Mouse (Mus musculus): ENCODE results near the gene Tdrd9. TPM values are rescaled to one million over a fixed set of nuclear protein-coding genes. Genes with fewer than 3 reads are reported as not detected.
A peak's percentile ranks its signal among the peaks of the same experiment; 100 is the strongest.

The Tdrd9 gene
- polyA plus RNA-seq, 1 experiment from 2014 or later: 0.34 TPM

- no peak overlapping the region for H3K4me2 ChIP-seq
- H3K27me3 ChIP-seq: peaks cover 1% of the 10 kb centered on the region; the same call in 1 of the 2 replicates
- no peaks in the 10 kb centered on the region for H3K9me3 ChIP-seq
- no peaks in the 10 kb centered on the region for H3K36me3 ChIP-seq
- no peak overlapping the region for H3K27ac ChIP-seq
- H3K4me3 ChIP-seq: no peak overlapping the region
- no peak overlapping the region for H3K9ac ChIP-seq
- no peak for ATAC-seq (ENCODE audit: insufficient number of reproducible peaks, insufficient read depth, low FRiP score, low TSS enrichment, low read depth)
- H3K4me1 ChIP-seq: peaks cover 22% of the 10 kb centered on the region
- WGBS: 84% methylated on average over 5 of the region's 5 CpGs
Observed at GRCm38 (mm10) chr12:112111323-112111722, 140.0 kb downstream of the Tdrd9 start.

DNA sequence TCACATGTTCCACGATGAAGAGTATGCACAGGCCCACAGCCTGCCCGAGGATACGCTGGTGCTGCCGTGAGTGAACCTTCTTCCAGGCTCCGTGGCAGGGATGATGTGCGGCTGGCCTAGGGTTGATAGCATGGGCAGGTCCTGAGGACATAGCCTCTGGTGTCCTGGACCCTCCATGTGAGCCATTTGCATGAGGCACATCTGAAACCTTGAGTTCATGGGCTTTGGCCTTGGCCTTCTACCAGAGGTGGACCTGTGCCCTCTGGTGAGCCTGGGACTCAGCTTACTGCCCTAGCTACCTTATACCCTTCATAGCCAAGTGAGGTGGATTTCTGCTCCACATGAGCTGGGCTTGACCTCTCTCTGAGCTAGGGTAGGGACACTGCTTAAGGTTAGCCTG is 140.9 kb downstream of the Tdrd9 start:
- no peaks in the 10 kb centered on the region for H3K36me3 ChIP-seq
- no peak overlapping the region for H3K27ac ChIP-seq
- WGBS: 92% methylated on average over 6 of the region's 6 CpGs
- H3K4me2 ChIP-seq: no peak overlapping the region
- H3K27me3 ChIP-seq: no peaks in the 10 kb centered on the region; the same call in 1 of the 2 replicates
- H3K4me1 ChIP-seq: peaks cover 14% of the 10 kb centered on the region
- no peak overlapping the region for H3K9ac ChIP-seq
- ATAC-seq (ENCODE audit: insufficient number of reproducible peaks, insufficient read depth, low FRiP score, low TSS enrichment, low read depth): no peak
- H3K4me3 ChIP-seq: no peak overlapping the region
- H3K9me3 ChIP-seq: no peaks in the 10 kb centered on the region

DNA sequence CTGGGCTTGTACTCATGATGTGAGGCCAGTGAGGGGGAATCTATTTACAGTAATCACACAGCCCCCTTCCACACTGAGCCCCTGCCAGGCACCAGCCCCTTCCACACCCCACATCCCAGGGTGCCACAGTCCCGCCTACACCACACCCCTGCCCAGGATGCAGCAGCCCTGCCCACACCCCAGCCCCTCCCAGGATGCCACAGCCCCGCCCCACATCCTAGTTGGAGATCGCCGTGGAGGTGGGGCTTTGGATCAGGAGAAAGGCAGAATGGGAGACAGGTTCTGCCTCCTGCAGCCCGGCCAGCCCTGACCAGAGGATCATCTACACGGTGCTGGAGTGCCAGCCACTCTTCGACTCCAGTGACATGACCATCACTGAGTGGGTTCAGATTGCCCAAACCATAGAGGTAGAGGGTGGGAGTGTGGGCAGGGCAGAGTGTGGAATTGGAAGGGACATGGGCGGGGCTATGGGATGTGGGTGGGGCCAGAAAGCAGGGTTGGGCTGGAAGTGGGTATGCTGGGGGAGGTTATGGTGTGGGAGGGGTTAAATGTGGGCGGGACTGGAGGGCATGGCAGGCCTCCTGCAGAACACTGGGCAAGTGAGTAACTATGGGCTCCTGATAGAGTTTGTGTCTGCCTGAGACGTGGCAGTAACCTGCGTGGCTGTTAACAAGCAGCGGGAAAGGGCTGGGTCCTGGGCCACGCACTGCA is 141.5 kb downstream of the Tdrd9 start:
- 15% methylated on average over 13 of the region's 13 CpGs for WGBS
- peaks cover 16% of the 10 kb centered on the region for H3K4me1 ChIP-seq
- no peak for ATAC-seq (ENCODE audit: insufficient number of reproducible peaks, insufficient read depth, low FRiP score, low TSS enrichment, low read depth)
- 0 out of 2 replicates have a peak overlapping the region, but pooled peaks have one; percentile 30 for H3K4me2 ChIP-seq
- no peaks in the 10 kb centered on the region for H3K9me3 ChIP-seq
- H3K9ac ChIP-seq: peak overlapping the region; percentile 40; the same call in 1 of the 2 replicates
- no peaks in the 10 kb centered on the region; the same call in 1 of the 2 replicates for H3K27me3 ChIP-seq
- H3K36me3 ChIP-seq: no peaks in the 10 kb centered on the region
- H3K27ac ChIP-seq: no peak overlapping the region
- peak overlapping the region; percentile 6; the same call in 1 of the 2 replicates for H3K4me3 ChIP-seq

GRCm38 (mm10) chr12:112113710-112114109 is 142.4 kb downstream of the Tdrd9 start:
- no peak overlapping the region for H3K4me2 ChIP-seq
- 12% methylated on average over 7 of the region's 7 CpGs for WGBS
- no peak overlapping the region for H3K9ac ChIP-seq
- H3K9me3 ChIP-seq: no peaks in the 10 kb centered on the region
- H3K27me3 ChIP-seq: no peaks in the 10 kb centered on the region; the same call in 1 of the 2 replicates
- H3K4me1 ChIP-seq: peaks cover 16% of the 10 kb centered on the region
- no peak overlapping the region for H3K27ac ChIP-seq
- no peak overlapping the region for H3K4me3 ChIP-seq
- ATAC-seq (ENCODE audit: insufficient number of reproducible peaks, insufficient read depth, low FRiP score, low TSS enrichment, low read depth): no peak
- no peaks in the 10 kb centered on the region for H3K36me3 ChIP-seq

DNA sequence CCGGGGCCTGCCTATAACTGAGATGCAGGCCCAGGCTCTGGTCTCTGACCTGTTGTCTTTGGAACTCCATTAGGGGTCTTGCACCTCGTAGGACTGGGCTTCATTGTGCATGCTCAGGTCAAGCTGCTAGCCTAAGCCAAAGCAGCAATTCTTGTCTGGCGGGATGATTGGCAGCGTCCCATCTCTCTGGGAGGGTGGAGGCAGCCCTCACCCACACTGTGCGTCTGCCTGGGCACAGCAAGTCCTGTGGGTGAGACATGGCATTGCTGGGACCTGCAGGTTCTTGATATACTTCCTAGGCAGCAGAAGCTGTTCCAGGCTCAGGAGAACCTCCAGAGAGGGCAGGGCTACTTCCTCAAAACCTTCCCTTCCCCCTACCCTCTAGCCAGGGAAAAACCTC is 145.6 kb downstream of the Tdrd9 start:
- Histone ChIP-seq H3K9me3 (no peaks in the 10 kb centered on the region), H3K27ac (no peak overlapping the region), H3K4me3 (no peak overlapping the region), H3K9ac (no peak overlapping the region), H3K27me3 (no peaks in the 10 kb centered on the region; the same call in 1 of the 2 replicates), H3K4me1 (peaks cover 16% of the 10 kb centered on the region), H3K36me3 (no peaks in the 10 kb centered on the region), H3K4me2 (no peak overlapping the region)
- 75% methylated on average over 5 of the region's 5 CpGs for WGBS
- ATAC-seq (ENCODE audit: insufficient number of reproducible peaks, insufficient read depth, low FRiP score, low TSS enrichment, low read depth): no peak

- Histone ChIP-seq H3K4me2 (no peak overlapping the region), H3K9me3 (no peaks in the 10 kb centered on the region), H3K4me1 (peaks cover 14% of the 10 kb centered on the region), H3K9ac (no peak overlapping the region), H3K4me3 (no peak overlapping the region), H3K36me3 (no peaks in the 10 kb centered on the region), H3K27ac (no peak overlapping the region), H3K27me3 (no peaks in the 10 kb centered on the region; the same call in 1 of the 2 replicates)
- WGBS: 71% methylated on average over 7 of the region's 7 CpGs
- ATAC-seq (ENCODE audit: insufficient number of reproducible peaks, insufficient read depth, low FRiP score, low TSS enrichment, low read depth): no peak
Observed at GRCm38 (mm10) chr12:112117649-112118048, 146.3 kb downstream of the Tdrd9 start.

Small RNA genes within 50 kb of the gene (microRNA-seq; reads per million reads assigned to microRNA genes)
- not detected for gene Mir3073a
- not detected for gene Mir3073b

Other genes starting within 250 kb of the Tdrd9 start
- 113 and 122 TPM in 2 replicates for gene Klc1, start 212.7 kb upstream of the Tdrd9 start, polyA plus RNA-seq (2015; fragmentation: Nextera tagmentation; extraction: Ambion mirVana)
- gene Xrcc3, start 157.7 kb upstream of the Tdrd9 start, polyA plus RNA-seq (2015; fragmentation: Nextera tagmentation; extraction: Ambion mirVana): 8.4 and 9.3 TPM in 2 replicates
- 105 and 113 TPM in 2 replicates for gene Zfyve21, start 157.4 kb upstream of the Tdrd9 start, polyA plus RNA-seq (2015; fragmentation: Nextera tagmentation; extraction: Ambion mirVana)
- 12.3 and 15.2 TPM in 2 replicates for gene Ppp1r13b, start 63.4 kb upstream of the Tdrd9 start, polyA plus RNA-seq (2015; fragmentation: Nextera tagmentation; extraction: Ambion mirVana)
- gene Atp5mpl, start 4.6 kb upstream of the Tdrd9 start, polyA plus RNA-seq (2015; fragmentation: Nextera tagmentation; extraction: Ambion mirVana): 644 and 681 TPM in 2 replicates
- not detected in 2 replicates for gene Rd3l, start 9.8 kb downstream of the Tdrd9 start, polyA plus RNA-seq (2015; fragmentation: Nextera tagmentation; extraction: Ambion mirVana)
- 0.60 and 1.1 TPM in 2 replicates for gene Aspg, start 135.1 kb downstream of the Tdrd9 start, polyA plus RNA-seq (2015; fragmentation: Nextera tagmentation; extraction: Ambion mirVana)
- 6.9 and 7.2 TPM in 2 replicates for gene Kif26a, start 174.6 kb downstream of the Tdrd9 start, polyA plus RNA-seq (2015; fragmentation: Nextera tagmentation; extraction: Ambion mirVana)